In the genomic region with DNA sequence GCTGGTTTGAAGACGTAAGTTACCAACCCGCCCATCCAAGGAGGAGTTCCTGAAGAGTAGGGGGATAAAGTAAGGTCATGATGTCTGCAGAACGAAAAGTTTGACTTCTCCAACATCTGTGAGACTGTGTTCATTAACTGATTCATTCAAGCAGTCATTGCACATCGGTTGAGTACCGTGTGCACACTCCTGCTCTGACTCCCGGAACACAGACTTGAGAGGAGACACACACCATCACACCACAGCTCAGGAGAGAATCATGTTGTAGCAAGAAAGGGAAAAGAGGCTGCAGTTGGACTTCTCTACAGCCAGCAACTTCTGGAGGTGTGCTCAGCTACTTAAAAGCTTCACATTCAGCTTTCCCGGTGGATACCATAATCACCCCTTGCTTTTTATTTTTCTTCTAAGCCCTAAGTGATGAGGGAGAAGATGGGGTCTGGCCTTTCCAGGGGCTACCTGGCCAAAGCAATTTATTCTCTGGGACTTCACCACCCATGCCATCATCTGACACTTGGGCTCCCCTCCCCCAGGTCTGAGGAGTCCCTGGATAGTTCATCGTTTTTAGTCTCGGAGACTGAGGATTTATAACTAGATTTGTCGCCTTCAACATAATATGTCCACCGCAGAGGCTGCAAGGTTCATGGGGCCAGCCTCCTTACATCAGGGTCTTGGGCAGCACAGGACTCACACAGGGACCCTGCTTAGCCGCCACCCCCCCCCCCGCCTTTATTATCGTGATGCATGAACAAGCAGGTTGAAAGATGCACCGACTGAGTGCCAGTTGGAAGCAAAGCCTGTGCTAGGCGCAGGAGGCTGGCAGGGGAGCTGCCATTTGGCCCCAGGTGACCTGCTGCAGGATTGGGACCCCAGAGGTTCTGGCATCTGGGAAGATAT, we compare ENCODE assay signal across 8 mouse cellular contexts. TPM values are rescaled to one million over a fixed set of nuclear protein-coding genes. Genes with fewer than 3 reads are reported as not detected.
DNase-seq lines count a peak whose midpoint lies in the region; ATAC-seq and TF ChIP-seq lines count a peak whose summit lies in the region.

No protein-coding gene starts in this region.

- H3K4me3 ChIP-seq in cerebellum, adult 2 months (replicated peaks; ENCODE audit: insufficient read depth, low read depth, low read length): peak overlapping the region; percentile 59
- H3K4me3 ChIP-seq in megakaryocyte, embryonic 14.5 days (replicated peaks): peak overlapping the region; percentile 100
- peak overlapping the region; percentile 85 for H3K4me3 ChIP-seq in hindbrain, embryonic 12.5 days
- peak overlapping the region; percentile 76 for H3K4me3 ChIP-seq in midbrain, embryonic 15.5 days

- H3K27me3 ChIP-seq in cerebellum, adult 2 months (ENCODE audit: control insufficient read depth, insufficient read depth, low read length): no peaks in the 10 kb centered on the region
- no peaks in the 10 kb centered on the region for H3K27me3 ChIP-seq in megakaryocyte, embryonic 14.5 days (replicated peaks)
- H3K27me3 ChIP-seq in hindbrain, embryonic 12.5 days: no peaks in the 10 kb centered on the region
- H3K27me3 ChIP-seq in midbrain, embryonic 15.5 days (replicated peaks): no peaks in the 10 kb centered on the region

- no peak for ATAC-seq in megakaryocyte, adult 5-6 weeks (ENCODE audit: poor library complexity, severe bottlenecking)
- no peak for ATAC-seq in hindbrain, embryonic 12.5 days (ENCODE audit: low FRiP score)
- ATAC-seq in midbrain, embryonic 15.5 days (replicated peaks): no peak

- TF ChIP-seq POLR2A in cerebellum, adult 2 months (IDR thresholded peaks at IDR 0.05; ENCODE audit: borderline replicate concordance, insufficient read depth, low read length): no peak

- TF ChIP-seq CTCF in cerebellum, adult 2 months (IDR thresholded peaks at IDR 0.05; ENCODE audit: borderline replicate concordance, insufficient read depth, low read depth, low read length): no peak

- peaks cover 18% of the 10 kb centered on the region for H3K4me1 ChIP-seq in cerebellum, adult 2 months (ENCODE audit: control insufficient read depth, insufficient read depth, low read length)
- peaks cover 75% of the 10 kb centered on the region for H3K4me1 ChIP-seq in megakaryocyte, embryonic 14.5 days
- H3K4me1 ChIP-seq in hindbrain, embryonic 12.5 days: peaks cover 33% of the 10 kb centered on the region
- H3K4me1 ChIP-seq in midbrain, embryonic 15.5 days: peaks cover 31% of the 10 kb centered on the region

- peak overlapping the region; percentile 59 for H3K4me2 ChIP-seq in hindbrain, embryonic 12.5 days (replicated peaks)
- peak overlapping the region; percentile 71 for H3K4me2 ChIP-seq in midbrain, embryonic 15.5 days

- H3K27ac ChIP-seq in cerebellum, adult 2 months (ENCODE audit: insufficient read depth, low read length): peak overlapping the region; percentile 56; the same call in 1 of the 2 replicates
- peak overlapping the region; percentile 96 for H3K27ac ChIP-seq in hindbrain, embryonic 12.5 days
- peak overlapping the region; percentile 98 for H3K27ac ChIP-seq in midbrain, embryonic 15.5 days

- no peaks in the 10 kb centered on the region for H3K9me3 ChIP-seq in megakaryocyte, embryonic 14.5 days
- no peaks in the 10 kb centered on the region for H3K9me3 ChIP-seq in hindbrain, embryonic 12.5 days (replicated peaks)
- no peaks in the 10 kb centered on the region for H3K9me3 ChIP-seq in midbrain, embryonic 15.5 days

- 46% methylated on average over 16 of the region's 16 CpGs for WGBS in cerebellum, adult 2 months
- 55% methylated on average over 16 of the region's 16 CpGs for WGBS in hindbrain, embryonic 12.5 days
- 53% methylated on average over 16 of the region's 16 CpGs for WGBS in midbrain, embryonic 15.5 days

- H3K36me3 ChIP-seq in megakaryocyte, embryonic 14.5 days (replicated peaks; ENCODE audit: low read length): peaks cover 29% of the 10 kb centered on the region
- H3K36me3 ChIP-seq in hindbrain, embryonic 12.5 days: peaks cover 6% of the 10 kb centered on the region
- H3K36me3 ChIP-seq in midbrain, embryonic 15.5 days (replicated peaks): peaks cover under 1% of the 10 kb centered on the region; the same call in 1 of the 2 replicates

- peak; percentile 51 to 52 for DNase-seq in cerebellum, adult 2 months
- DNase-seq in cerebellum, adult 11 months: no peak
- DNase-seq in spleen, postnatal 4 days (ENCODE audit: low spot score in 2 of 2): no peak
- DNase-seq in natural killer cell, adult 2 months (ENCODE audit: low spot score in 2 of 2): no peak

- peak overlapping the region; percentile 70 for H3K9ac ChIP-seq in hindbrain, embryonic 12.5 days
- H3K9ac ChIP-seq in midbrain, embryonic 15.5 days: peak overlapping the region; percentile 52

RNA-seq across cellular contexts. Expression of a gene that starts 1.6 kb away (rescaled TPM):
- polyA plus RNA-seq in cerebellum, adult 2 months (2012; rRNA removed): 208 and 218 TPM in 2 replicates
- polyA plus RNA-seq in megakaryocyte, embryonic 14.5 days (2012; ENCODE audit: insufficient read depth, low replicate concordance): 476 and 617 TPM in 2 replicates
- 34.5 and 46.0 TPM in 2 replicates for total RNA-seq in megakaryocyte, adult 5-6 weeks (2015)
- total RNA-seq in megakaryocyte, adult 5-6 weeks (2017): 127 and 144 TPM in 2 replicates
- 190 and 192 TPM in 2 replicates for polyA plus RNA-seq in hindbrain, embryonic 12.5 days (2016; fragmentation: Nextera tagmentation; extraction: Ambion mirVana)
- polyA plus RNA-seq in midbrain, embryonic 15.5 days (2015; fragmentation: Nextera tagmentation; extraction: Ambion mirVana): 107 and 123 TPM in 2 replicates

RNA-seq across cellular contexts. Expression of a gene that starts 15.2 kb away (rescaled TPM):
- polyA plus RNA-seq in cerebellum, adult 2 months (2012; rRNA removed): 3.5 and 4.2 TPM in 2 replicates
- polyA plus RNA-seq in megakaryocyte, embryonic 14.5 days (2012; ENCODE audit: insufficient read depth, low replicate concordance): not detected in 2 replicates
- 0.54 TPM in 1 of 2 replicates, not detected in the other for total RNA-seq in megakaryocyte, adult 5-6 weeks (2015)
- 0.15 and 0.89 TPM in 2 replicates for total RNA-seq in megakaryocyte, adult 5-6 weeks (2017)
- 5.2 and 5.3 TPM in 2 replicates for polyA plus RNA-seq in hindbrain, embryonic 12.5 days (2016; fragmentation: Nextera tagmentation; extraction: Ambion mirVana)
- 4.6 and 5.0 TPM in 2 replicates for polyA plus RNA-seq in midbrain, embryonic 15.5 days (2015; fragmentation: Nextera tagmentation; extraction: Ambion mirVana)

RNA-seq across cellular contexts. Expression of a gene that starts 18.4 kb away (rescaled TPM):
- polyA plus RNA-seq in cerebellum, adult 2 months (2012; rRNA removed): 7.0 and 7.5 TPM in 2 replicates
- 5.7 and 13.7 TPM in 2 replicates for polyA plus RNA-seq in megakaryocyte, embryonic 14.5 days (2012; ENCODE audit: insufficient read depth, low replicate concordance)
- total RNA-seq in megakaryocyte, adult 5-6 weeks (2015): 0.91 and 1.1 TPM in 2 replicates
- total RNA-seq in megakaryocyte, adult 5-6 weeks (2017): 3.8 TPM in 1 of 2 replicates, not detected in the other
- 4.8 and 5.5 TPM in 2 replicates for polyA plus RNA-seq in hindbrain, embryonic 12.5 days (2016; fragmentation: Nextera tagmentation; extraction: Ambion mirVana)
- 6.0 and 6.9 TPM in 2 replicates for polyA plus RNA-seq in midbrain, embryonic 15.5 days (2015; fragmentation: Nextera tagmentation; extraction: Ambion mirVana)

RNA-seq across cellular contexts. Expression of a gene that starts 18.4 kb away (rescaled TPM):
- polyA plus RNA-seq in cerebellum, adult 2 months (2012; rRNA removed): 57.9 and 62.0 TPM in 2 replicates
- 19.2 and 31.4 TPM in 2 replicates for polyA plus RNA-seq in megakaryocyte, embryonic 14.5 days (2012; ENCODE audit: insufficient read depth, low replicate concordance)
- total RNA-seq in megakaryocyte, adult 5-6 weeks (2015): 16.9 and 22.3 TPM in 2 replicates
- 4.8 and 11.4 TPM in 2 replicates for total RNA-seq in megakaryocyte, adult 5-6 weeks (2017)
- 60.3 and 69.4 TPM in 2 replicates for polyA plus RNA-seq in hindbrain, embryonic 12.5 days (2016; fragmentation: Nextera tagmentation; extraction: Ambion mirVana)
- 65.0 and 66.2 TPM in 2 replicates for polyA plus RNA-seq in midbrain, embryonic 15.5 days (2015; fragmentation: Nextera tagmentation; extraction: Ambion mirVana)

RNA-seq across cellular contexts. Expression of a gene that starts 30.9 kb away (rescaled TPM):
- 230 and 232 TPM in 2 replicates for polyA plus RNA-seq in cerebellum, adult 2 months (2012; rRNA removed)
- 581 and 2,064 TPM in 2 replicates for polyA plus RNA-seq in megakaryocyte, embryonic 14.5 days (2012; ENCODE audit: insufficient read depth, low replicate concordance)
- total RNA-seq in megakaryocyte, adult 5-6 weeks (2015): 64.8 and 82.1 TPM in 2 replicates
- 21.7 and 31.6 TPM in 2 replicates for total RNA-seq in megakaryocyte, adult 5-6 weeks (2017)
- polyA plus RNA-seq in hindbrain, embryonic 12.5 days (2016; fragmentation: Nextera tagmentation; extraction: Ambion mirVana): 112 and 118 TPM in 2 replicates
- 126 and 152 TPM in 2 replicates for polyA plus RNA-seq in midbrain, embryonic 15.5 days (2015; fragmentation: Nextera tagmentation; extraction: Ambion mirVana)

Comparison
In these comparisons a context has a peak if more than half of its experiments do, and no peak if none do; other contexts are left out.
1. DNase-seq: peak in cerebellum, adult 2 months (2 of 2); none in cerebellum, adult 11 months (single experiment), spleen, postnatal 4 days (0 of 2) and natural killer cell, adult 2 months (0 of 2).
2. Peak in every context shown above with its lines, with median percentiles within 50 percentile points of each other: H3K27ac ChIP-seq and H3K4me3 ChIP-seq.